Mouse (Mus musculus): Measurements from ENCODE around the gene Lsm10.

DNA sequence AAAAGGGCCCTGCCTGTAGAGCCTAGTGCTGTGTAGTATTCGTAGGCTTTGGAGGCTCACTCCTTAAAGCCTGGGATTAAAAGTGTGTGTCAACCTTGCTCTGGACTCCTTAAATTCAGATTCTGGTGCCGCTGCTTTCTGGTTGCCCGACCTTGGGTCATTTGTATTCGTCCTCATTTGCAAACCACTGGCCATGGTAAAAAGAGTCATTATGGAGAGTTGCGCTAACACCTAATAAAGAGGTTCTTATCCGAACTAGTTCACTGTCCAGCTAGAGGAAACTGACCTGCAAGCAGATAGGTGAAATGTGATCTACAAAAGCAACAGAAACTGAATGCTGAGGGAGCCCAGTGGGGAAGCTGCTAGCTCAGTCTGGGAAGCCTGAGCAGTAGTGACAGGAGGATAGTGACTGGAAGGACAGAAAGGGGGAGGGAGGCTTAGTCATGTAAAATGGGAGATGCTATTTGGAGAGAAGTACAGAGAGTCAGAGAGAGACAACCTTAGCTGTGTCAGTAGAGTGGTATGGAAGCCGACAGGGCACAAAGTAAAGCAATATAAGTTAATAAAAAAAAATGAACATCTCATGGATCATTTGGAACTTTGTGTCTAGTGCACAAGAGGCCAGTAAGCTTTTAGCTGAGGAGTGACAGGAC, 8.8 kb downstream of the Lsm10 start:
- TF ChIP-seq GATA1 (IDR thresholded peaks at IDR 0.05; ENCODE audit: borderline replicate concordance, low read length): no peak
- TF ChIP-seq FLI1 (IDR thresholded peaks at IDR 0.05; ENCODE audit: low read length): no peak

Measured in megakaryocyte, embryonic 14.5 days (primary cell).